Mouse (Mus musculus) G1E (cell line): ENCODE data around the gene Car12.

Experiments
- CTCF ChIP-seq: IDR thresholded peaks from 2 replicates; pipeline ENCODE4 v1.5.1; 2012; ENCODE audit warnings: low read depth, low read length, inconsistent platforms, mixed read lengths
- POLR2AphosphoS5 ChIP-seq: IDR thresholded peaks from 2 replicates; pipeline ENCODE4 v1.6.1; 2012; ENCODE audit warnings: low read depth, low read length, inconsistent platforms; ENCODE audit not compliant: insufficient replicate concordance

DNA sequence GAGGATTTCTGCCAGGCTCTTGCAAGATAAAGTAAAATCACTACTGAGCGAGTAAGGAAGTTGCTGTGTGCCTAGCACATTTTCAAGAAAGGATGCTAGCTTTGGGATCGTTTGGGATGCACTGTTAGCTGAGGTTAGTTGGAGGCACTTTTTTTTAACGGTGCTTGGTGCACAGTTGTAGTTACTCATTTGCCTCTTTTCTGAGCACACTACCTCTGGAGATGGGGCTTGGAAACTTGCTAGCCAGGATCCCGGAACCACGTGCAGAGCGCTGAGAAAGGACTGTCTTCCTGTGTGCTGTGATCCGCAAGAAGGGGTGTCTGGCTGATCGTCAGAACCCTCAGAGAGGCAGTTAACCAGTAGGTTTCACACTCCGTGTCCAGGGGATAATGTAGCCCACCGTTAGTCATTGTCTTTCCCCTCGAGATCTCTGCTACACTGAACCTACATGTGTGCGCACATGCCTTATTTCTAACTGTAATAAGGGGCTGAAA is 583 bp downstream of the Car12 start:
- no peak for TF ChIP-seq CTCF
- TF ChIP-seq POLR2AphosphoS5: no peak
